Mouse (Mus musculus) right cerebral cortex, postnatal 4 days (tissue): ENCODE results near the gene Rps6kb2.

Experiments
- DNase-seq: peaks from one replicate; pipeline ENCODE4 v3.0.0-alpha.2; 2022

The Rps6kb2 gene

DNA sequence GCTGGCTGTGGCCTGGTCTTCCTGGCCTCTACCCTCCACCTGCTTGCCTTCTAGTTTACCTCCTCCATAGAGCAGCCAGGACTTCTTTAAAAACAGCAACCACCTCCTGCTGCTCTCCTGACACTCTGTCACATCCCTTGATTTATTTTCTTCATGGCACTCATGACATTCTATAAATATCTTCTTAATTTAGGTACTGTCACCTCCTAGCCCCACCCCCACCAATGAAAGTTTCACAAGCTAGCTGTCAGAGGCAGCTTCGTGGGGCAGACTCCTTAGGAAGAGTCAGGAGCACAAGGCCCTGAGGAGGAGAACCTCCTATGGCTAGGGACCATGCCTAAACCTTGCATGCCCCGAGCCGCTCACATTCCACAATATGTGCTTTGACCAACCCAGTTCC lies 24.1 kb upstream of the Rps6kb2 start:
- DNase-seq: no peak

DNA sequence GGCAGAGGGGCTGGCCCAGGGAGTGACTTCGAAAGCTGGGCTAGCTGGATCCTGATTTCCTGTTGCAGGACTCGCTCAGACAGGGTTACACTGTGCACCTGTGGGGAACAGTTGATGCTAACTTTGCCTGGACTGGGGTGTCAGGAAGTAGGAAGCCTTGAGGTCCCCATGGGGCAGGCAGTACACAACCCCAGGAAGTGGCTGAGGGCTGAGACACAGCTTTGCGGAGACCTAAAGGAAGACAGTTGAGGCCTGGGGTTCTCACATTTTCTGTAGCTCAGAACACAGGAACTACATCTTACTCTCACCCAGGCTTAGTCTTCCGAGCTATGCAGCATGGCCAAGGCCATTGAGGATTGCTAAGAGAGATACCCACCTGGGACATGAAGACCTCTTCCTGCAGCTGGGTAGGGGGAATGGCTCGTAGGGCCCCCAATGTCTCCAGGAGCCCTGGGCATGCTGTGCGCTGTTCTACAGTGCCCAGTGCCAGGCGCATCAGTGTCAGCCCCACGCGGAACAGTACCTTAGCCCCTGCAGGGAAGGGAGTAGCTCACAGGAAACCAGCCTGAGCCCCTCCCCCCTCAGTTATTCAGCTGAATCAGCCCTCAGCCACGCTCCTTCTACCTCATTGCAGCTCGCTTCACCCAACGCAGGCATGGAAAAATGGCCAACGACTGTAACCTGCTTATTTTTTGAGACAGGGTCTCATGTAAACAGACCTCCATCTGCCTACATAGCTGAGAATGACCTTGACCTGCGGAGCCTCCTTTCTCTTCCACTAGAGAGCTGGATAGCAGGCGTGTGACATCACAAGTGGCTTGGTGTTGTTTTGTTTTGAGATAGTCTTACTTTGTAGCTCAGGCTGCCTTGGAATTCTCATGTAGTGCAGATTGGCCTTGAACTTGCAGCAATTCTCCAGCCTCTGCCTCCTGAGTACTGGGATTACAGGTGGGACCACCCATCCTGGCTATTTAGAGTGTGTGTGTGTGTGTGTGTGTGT lies 22.1 kb upstream of the Rps6kb2 start:
- DNase-seq: no peak

DNA sequence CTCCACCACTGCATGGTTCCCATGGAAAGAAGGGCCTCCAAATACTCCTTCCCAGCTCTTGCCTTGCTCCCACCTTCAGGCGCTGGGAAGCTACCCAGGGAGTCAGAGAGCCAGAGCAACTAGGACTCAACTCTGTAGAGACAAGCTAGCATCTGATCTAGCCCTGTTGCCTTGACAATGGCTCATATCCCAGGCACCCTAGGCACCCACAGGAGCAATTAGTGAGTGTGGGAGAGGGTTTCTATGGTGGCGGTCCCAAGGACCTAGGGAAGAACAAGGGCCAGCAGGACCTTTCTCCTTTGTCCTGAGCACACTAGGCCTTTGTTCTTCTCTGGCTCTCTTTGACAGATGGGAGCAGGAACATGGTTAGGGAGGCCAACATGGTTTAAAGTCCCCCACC lies 20.5 kb upstream of the Rps6kb2 start:
- DNase-seq: no peak

DNA sequence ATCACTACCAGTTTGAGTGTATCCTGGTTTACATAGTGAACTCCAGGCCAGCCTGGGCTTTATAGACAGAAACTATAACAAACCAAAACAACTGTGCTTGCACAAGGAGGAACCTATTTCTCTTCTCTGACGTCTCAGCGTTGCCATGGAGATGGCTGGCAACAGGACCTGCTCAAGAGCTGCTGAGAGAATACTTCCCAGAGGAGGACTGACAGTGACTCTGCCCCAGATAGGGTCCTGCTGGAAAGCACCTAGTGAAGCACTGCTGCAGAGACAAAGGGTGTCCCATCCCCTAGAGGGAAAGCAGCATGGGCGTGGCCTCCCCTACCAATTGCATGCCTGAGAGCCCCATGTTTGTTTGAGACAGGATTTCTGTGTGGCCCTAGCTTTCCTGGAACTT lies 18.7 kb upstream of the Rps6kb2 start:
- peak; percentile 70 for DNase-seq

DNA sequence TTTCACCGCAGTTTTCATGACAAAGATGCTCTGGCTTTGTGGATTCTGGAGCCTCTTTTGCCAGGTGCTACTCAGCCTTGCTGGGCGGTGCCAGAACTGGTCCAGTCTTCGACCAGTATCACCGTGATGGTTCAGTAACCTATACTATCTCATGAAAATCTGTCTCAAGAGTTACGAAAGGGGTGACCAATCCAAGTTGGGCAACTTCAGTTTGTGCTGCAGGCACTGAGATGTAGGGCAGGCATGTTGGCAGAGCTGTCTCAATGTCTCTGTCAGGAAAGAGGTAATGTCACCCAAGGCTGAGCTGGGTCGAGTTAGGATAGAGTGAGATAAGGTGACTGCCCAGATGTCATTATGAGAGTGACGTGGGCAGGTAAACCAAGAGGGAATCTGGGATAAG lies 17.3 kb upstream of the Rps6kb2 start:
- DNase-seq: no peak

DNA sequence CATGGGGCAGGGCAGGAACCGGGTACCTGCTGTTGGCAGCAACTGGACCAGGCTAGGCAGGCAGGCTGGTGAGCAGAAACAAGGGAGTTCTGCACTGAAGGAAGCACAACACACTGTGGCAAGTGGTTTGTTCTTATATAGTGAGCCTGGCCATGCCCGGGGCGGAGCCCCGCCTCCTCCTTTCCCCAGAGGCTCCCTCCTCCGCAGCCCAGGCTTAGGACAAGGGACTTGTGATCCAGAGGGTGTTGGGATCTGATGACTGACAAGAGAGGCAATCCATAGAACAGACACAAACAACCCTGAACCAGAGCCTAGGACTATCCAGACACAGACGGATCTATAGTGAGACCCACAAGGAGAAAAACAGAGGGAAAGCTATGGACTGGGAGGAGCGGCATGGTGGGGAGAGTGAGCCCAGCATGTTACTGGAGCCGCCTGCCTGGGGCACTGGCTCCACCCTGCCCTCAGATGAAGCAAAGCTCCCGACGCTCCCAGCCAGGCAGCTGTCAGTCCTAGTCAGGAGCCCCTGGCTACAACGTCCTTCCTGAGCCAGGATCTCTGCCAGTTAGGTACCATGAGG lies 12.3 kb upstream of the Rps6kb2 start, which contains the start of gene Carns1:
TSS of gene Carns1 (minus strand) at position 112 of the 580 bp plus-strand sequence.
- DNase-seq: no peak

DNA sequence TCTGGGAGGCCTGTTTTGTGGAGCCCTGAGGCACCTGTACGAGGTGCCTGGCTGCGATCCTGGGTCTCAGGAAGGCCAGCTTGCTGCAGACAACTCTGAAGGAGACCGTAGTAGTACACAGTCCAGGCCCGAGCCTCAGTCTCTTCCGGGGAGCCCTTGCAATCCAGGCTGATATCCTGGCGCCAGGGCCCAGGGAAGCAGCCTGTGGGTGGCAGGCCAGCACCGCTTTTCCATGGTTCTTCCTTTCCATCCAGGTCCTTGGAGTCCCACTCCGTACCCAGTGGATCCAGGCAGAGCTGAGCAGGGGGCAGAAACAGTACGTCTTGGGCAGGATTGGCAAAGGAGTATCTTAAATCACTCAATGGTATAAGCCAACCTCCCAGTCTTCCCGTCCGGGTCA lies 9.8 kb upstream of the Rps6kb2 start:
- no peak for DNase-seq

DNA sequence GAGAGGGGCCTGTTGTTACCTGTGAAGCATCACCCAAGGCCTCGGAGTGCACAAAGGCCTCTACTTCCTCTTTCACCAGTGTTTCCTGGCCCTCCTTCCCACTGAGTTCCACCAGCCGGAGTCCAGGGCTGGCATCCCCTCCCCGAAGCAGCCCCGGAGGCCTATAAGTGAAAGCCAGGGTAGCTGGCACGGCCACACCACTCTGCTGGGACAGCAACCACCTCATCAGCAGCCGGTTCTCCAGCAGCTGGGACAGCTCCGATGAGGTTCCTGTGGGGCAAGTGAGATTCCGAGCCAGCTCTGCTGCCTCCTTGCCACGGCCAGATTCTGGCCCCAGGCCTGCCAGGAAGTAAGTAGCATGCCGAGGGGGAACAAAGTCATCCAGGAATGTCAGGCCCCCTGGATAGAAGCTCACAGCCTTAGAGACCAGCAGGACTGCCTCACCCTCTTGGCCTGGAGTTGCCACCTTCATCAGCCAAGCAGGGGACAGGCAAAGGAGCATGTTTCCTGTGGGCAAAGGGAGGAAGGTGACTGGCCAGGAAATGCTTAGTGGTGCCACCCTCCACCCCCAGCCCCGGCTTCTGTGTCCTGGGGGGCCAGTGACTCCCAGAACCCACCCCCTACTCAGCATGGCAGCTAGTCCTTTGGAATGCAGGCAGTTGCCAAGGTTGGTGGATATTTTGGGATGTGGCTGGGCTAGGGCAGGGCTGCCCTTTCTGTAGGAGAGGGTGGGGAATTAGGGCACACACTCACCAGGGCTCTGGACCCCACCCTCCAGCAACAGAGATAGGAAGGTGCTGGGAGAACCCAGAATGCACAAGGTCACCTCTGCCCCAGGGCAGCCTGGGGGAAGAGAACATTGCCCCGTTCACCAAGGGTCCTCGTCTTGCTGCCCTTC lies 8.5 kb upstream of the Rps6kb2 start:
- no peak for DNase-seq

DNA sequence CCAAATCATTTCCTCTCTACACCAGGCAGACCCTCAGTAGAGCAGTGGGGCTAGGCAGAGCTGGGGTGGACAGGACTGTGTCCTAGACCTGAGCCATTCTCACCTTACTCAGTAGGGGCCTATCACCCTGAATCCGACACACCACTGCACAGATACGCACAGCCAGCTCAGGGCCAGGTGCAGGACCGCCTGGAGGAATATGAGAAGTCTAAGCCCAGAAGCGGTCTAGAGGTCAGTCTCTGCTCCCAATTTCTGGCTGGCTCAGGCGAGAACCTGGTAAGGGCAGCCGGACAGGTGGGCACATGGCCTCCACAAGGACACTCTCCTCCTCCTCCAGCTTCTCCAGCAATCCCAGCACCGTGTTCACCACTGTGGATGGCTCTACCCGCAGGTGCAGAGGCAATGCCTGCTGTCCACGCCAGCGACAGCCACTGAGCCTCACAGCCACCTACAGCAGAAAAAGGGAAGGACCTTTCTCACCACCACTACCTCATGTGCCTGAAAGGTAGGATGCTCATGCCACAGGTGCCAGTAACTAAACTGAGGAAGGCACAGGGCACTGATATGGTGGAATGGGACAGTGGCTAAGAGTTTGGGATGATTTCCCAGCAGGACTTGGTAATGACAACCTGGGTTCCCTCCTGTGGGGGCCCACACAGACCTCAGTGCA lies 7.7 kb upstream of the Rps6kb2 start:
- no peak for DNase-seq

DNA sequence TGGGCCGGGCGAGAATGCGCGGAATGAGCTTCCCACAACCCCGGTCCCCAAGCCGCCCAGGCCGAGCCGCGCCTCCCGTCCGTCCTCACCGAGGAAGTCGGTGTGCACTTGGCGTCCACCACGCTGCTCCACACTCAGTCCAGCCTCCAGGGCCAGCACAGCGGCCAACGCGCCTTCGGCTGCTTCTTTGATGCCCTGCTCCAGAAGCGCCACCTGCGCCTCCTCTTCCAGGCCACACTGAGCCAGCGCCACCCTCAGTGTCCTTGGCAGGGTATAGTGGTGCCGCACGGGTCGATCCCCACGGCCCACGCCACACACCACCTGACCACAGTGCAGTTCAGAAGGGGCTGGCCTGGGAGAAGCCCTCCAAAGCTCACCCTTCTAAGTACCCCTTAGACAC lies 6.7 kb upstream of the Rps6kb2 start:
- no peak for DNase-seq

DNA sequence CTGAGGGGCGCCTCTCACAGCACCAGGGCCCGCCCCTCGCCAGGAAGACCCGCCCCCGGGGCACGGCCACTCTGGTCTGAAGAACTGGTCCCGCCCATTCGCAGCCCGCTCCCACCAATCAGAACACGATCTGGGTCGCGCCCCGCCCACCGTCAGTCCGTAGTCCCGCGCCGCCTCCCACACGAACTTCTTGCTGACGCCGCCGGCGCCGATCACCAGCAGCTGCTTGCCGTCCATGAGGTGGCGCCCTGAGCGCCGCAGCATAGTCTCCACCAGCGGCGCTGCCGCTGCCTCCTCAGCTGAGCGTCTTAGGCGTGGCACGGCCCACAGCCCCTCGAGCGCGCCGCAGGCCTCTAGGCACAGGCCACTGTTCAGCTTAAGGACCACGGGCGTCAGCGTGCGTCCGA lies 6.2 kb upstream of the Rps6kb2 start:
- DNase-seq: peak; percentile 99

DNA sequence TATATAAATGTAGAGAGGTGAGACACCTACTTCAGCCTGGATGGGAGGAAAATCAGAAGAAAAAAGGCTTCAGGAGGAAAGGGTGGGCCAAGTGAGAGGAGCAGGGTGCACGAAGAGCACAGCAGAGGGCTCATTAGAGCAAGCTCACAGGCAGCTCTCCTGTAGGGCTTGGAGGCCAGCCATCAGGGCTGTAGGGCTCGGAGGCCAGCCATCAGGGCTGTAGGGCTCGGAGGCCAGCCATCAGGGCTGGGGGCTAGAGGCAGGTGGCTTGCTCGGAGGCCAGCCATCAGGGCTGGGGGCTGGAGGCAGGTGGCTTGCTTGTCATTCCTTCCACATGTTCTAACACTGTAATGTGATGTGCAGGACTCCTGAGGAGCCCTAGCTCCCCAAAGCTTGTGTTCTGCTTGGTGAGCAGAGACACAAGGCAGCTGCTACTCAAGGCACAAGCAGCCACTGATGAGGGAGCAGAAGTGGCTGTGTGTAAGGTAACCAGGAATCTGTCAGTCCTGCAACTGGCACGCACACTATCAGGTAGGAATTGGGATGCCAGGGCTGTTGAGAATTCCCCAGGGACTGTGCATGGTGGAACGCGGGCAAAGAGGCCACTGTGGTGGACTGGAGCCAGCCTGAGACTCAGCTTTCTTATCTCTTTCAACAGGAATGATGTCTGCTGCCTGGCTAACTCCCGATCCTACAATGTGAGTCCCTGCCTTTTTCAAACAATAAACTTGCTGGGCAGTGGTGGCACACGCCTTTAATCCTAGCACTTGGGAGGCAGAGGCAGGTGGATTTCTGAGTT lies 3.7 kb upstream of the Rps6kb2 start:
- DNase-seq: no peak

DNA sequence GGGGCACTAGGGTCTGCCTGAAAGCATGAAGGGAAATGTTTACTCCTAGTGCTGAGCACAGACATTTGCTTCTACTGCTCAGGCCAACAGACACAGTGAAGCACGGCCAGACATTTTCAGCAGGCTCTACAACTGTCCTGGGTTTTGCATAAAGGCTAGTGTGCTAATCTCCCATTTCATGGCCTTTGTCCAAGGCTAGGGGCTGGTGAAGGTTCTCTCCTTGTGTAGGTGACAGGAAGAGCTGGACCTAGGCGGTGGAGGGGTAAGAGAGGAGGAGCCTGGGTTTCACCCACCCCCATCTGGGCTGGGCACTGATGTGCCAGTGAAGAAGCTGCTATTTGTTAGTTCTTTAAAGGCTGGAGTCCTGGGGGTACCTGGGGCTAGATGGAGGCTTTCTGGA lies 1.6 kb upstream of the Rps6kb2 start:
- no peak for DNase-seq

DNA sequence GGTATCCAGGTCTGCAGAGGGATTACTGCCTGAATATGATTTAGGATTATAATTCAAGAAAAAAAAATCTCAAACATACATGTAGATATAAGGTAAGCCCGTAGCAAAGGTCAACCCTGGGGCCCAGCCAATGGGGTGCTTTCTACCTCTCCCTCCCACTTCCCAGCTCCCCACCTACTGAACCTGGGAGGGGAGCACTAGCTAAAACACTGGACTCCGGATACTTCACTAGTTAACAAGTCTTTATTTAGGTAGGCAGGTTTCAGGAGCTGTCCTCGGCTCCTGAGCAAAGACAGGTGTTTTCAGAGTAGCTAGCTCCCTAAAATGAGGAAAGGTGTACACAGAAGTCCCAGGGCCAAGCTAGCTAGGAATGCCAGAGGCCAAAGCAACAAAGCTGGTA lies 946 bp upstream of the Rps6kb2 start:
- no peak for DNase-seq

DNA sequence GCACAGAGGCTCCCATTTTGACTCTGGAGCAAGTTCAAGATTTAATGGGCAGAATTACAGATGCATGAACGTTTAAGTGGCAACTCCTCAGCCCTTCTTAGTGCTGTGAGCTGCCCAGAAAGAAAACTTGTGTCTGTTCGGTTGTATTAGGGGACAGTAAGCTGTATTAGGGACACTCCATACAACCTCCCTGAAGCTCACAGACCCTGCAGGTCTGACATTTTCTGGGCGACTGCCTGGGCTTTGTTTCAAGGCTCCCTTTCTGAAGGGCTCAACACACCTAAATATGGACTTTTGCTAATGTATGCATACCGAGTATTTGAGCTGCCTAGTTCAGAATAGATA lies 361 bp upstream of the Rps6kb2 start:
- DNase-seq: no peak

DNA sequence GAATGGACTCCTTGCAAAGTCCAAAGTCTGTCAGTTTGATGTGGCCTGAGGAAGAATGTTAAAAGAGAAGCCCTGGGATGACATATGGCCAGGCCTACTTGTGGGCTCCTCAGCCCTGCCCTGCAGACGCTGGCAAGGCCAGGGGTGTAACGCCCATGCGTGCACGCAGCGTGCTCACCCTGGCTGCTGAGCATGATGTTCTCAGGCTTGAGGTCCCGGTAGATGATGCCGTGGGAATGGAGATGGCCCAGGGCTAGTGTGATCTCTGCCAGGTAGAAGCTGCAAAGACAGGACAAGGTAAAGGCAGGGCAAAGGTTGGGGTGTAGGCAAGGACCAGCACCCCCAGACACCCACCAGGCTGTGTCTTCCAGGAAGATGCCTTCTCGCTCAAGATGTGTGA lies 4.1 kb downstream of the Rps6kb2 start:
- no peak for DNase-seq

DNA sequence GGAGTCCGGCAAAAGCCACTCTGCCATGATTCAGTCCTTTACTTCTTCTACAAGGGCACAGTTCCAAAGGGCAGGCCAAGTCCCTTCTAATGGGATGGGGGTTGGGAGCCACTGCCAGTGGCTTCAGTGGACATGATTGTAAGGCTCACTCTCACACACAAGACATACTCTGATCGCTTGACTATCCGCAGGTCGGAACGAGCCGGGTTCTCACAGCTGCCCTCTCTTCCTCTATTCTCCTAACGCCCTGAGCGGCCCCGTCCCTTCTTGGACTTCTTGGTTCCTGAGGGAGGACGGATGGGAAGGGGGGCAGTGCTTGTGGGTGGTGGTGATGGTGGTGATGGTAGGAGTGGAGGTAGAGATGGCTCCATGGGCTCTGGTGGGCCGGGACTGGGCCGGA lies 6.4 kb downstream of the Rps6kb2 start:
- DNase-seq: no peak

DNA sequence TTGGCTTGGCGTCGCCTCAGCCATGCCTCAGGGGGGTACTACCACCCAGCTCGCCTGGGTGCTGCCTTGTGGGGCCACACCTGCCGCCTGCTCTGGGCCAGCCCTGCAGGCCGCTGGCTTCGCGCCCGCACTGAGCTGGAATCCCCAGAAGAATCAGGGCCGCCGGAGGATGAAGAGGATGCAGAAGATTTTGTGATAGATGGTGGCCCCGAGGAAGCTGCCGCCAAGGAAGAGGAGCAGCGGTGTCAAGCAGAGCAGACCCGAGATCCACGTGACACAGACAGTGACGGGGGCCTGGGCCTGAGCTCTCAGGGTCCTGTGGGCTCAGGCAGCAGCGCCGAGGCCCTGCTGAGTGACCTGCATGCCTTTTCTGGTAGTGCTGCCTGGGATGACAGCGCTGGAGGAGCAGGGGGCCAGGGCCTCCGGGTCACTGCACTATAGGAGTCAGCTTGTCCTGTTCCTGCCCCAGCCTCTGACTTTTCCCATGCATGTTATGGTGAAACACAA lies 7.0 kb downstream of the Rps6kb2 start:
- DNase-seq: no peak

DNA sequence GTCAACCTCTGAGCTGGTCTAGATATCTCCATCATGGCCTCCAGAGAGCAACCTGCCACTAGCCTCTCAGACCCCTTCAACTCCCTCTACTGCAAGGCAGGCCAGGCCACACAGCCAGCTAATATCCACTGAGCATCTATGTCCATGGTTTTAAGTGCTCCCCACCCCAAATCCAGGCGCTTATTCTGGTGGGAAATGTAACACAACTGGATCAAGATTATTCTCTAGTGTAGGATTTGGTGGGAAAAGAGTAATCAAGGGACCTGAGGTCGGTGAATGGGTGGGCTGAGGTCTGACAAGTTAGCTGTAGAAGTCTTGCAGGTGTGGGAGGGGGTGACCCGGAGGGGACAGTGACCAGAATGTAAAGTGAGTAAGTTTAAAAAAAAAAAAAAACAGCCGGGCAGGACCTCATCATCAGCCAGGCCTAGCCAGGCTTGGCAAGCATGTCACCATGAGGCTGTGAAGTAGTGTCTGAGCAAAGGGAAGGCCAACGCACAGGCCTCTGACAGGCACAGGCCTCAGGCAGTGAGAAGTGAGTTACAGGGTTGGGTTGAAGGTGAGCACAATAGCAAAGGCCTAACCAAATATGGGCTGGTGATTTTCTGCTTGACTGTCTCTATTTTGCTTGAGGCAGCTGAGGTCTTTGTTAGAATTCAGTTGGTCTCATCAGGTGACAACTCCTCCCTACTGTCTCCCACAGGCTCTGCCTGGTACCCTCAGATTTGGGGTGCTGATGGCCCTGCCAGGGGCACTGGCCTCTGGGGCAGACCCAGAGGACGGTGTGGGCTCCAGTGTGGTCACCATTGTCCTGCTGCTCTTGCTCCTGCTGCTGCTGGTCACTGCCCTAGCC lies 7.7 kb downstream of the Rps6kb2 start:
- DNase-seq: no peak

DNA sequence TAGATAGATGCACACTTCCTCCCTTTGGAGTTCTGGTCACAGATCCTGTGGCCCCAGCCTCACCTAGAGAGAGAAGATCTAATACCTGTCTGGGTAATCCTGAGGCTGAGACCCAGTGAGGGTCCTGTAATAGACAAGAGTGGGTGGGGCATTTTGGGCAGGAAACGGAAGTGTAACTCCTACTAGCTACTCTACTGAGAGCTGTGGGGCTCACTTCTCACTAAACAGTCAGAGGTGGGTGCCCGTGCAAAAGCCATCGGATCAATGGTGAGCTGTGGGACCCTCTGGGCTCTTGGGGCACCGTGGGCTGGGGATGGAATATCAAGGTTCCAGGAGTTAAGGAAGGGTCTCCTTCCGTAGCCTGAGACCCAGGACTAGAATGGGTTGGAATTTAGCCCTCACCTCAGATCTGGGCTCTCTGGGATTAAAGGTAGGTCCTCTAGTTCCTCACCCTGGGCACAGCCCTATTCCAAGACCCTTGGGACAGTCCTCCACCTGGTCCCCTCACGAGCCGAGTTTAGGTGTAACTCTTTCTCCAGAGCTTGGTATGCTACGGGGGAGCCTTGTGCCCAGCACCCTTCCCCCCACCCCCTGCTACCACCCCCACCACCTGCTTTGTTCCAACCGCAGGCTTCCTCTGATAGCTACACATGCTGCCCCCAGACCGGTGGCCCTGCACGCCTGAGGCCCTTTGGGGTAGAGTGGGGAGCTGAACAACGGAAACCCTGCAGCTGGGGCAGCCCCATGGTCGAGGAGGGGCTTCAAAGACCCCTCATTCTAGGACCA lies 8.5 kb downstream of the Rps6kb2 start:
- no peak for DNase-seq
